Mouse (Mus musculus) liver, embryonic 15.5 days (tissue): ENCODE measurements around the gene Raly. TPM values are rescaled to one million over a fixed set of nuclear protein-coding genes. Genes with fewer than 3 reads are reported as not detected.
"Not testable (repeated sequence)": the region's sequence is repeated elsewhere in the genome, so short reads cannot be mapped to it uniquely, and the experiment has no call there.

Source experiments
- ATAC-seq: fragments of 200-750 bp; cut with Nextera tagmentation; 2 replicates; pipeline ENCODE4 v1.8.0; 2017; ENCODE audit warnings: moderate number of reproducible peaks, mild to moderate bottlenecking, moderate library complexity; ENCODE audit not compliant: insufficient read depth
- H3K27ac ChIP-seq: fragments of 300-500 bp; sonication (generic); replicated peaks from 2 replicates; pipeline ENCODE4 v1.5.1; 2015; ENCODE audit warnings: mild to moderate bottlenecking, inconsistent platforms
- H3K27me3 ChIP-seq: fragments of 300-500 bp; sonication (generic); 2 replicates; pipeline ENCODE4 v1.6.1; 2015; ENCODE audit warnings: mild to moderate bottlenecking, inconsistent platforms
- H3K36me3 ChIP-seq: fragments of 300-500 bp; sonication (generic); replicated peaks from 2 replicates; pipeline ENCODE4 v1.6.1; 2015; ENCODE audit warnings: moderate library complexity, mild to moderate bottlenecking, inconsistent platforms
- H3K4me1 ChIP-seq: fragments of 300-500 bp; sonication (generic); replicated peaks from 2 replicates; pipeline ENCODE4 v1.6.1; 2015; ENCODE audit warnings: inconsistent platforms
- H3K4me2 ChIP-seq: fragments of 300-500 bp; sonication (generic); 2 replicates; pipeline ENCODE4 v1.6.1; 2015; ENCODE audit warnings: moderate library complexity, mild to moderate bottlenecking, inconsistent platforms
- H3K4me3 ChIP-seq: fragments of 300-500 bp; sonication (generic); replicated peaks from 2 replicates; pipeline ENCODE4 v1.5.1; 2015; ENCODE audit warnings: mild to moderate bottlenecking, inconsistent platforms
- H3K9ac ChIP-seq: fragments of 300-500 bp; sonication (generic); 2 replicates; pipeline ENCODE4 v1.6.1; 2015; ENCODE audit warnings: moderate library complexity, mild to moderate bottlenecking, inconsistent platforms
- H3K9me3 ChIP-seq: fragments of 300-500 bp; sonication (generic); replicated peaks from 2 replicates; pipeline ENCODE4 v1.6.1; 2016; ENCODE audit warnings: inconsistent platforms
- WGBS: fragments of 180-500 bp; shearing (Covaris S2); methylation state at CpG from one replicate; pipeline ENCODE4 v1.1.7; 2015; ENCODE audit warnings: mixed read lengths; ENCODE audit not compliant: insufficient replicate concordance; 5-methylcytosine and 5-hydroxymethylcytosine counted together
- polyA plus RNA-seq: library from polyadenylated mRNA; unstranded; fragments of >200 nt; fragmentation: Nextera tagmentation; extraction: Ambion mirVana; gene quantifications from 2 replicates; pipeline ENCODE4 v1.2.1, GENCODE M21; 2015

Gene Raly
- polyA plus RNA-seq, 1 experiment from 2014 or later: 24.9 TPM

DNA sequence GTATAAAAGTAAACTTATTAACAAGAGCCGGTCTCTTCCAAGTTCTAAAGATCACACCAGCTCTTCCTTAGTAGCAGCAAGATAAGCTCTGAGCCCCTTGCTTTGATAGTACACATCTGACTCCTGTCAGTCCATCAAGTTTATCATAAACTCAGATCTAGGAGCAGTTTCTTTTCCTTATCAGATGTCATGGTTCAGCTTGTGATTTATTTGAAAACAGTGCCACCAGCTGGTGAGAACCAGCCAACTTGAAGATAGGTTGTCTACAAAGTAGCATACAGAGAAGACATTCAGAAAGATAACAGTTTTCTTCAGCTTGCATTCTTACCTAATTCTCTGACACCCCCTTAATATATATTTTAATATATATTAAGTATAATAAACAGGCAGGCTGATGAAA is 64.5 kb downstream of the Raly start:
- no peak for ATAC-seq
- H3K4me1 ChIP-seq: peaks cover 8% of the 10 kb centered on the region; the same call in 1 of the 2 replicates
- no peak overlapping the region for H3K4me2 ChIP-seq
- H3K9ac ChIP-seq: no peak overlapping the region
- WGBS: 86% methylated on average over 1 of the region's 1 CpGs
- H3K27ac ChIP-seq: no peak overlapping the region
- H3K4me3 ChIP-seq: no peak overlapping the region
- H3K9me3 ChIP-seq: no peaks in the 10 kb centered on the region
- H3K27me3 ChIP-seq: no peaks in the 10 kb centered on the region
- peaks cover 45% of the 10 kb centered on the region for H3K36me3 ChIP-seq

DNA sequence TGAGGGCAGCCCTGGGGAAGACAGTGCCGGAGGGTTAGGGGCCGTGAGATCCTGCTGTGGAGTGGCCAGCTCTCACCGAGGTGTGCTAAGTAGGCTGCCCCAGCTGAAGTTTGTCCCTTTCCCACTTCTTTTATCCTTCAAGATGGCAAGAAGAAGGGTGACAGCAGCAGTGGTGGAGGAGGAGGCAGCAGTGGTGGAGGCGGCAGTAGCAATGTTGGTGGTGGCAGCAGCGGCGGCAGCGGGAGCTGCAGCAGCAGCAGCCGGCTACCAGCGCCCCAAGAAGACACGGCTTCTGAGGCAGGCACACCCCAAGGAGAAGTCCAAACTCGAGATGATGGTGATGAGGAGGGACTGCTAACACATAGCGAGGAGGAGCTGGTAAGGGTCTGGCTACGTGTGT is 72.8 kb downstream of the Raly start:
- H3K4me2 ChIP-seq: no peak overlapping the region
- 92% methylated on average over 13 of the region's 13 CpGs for WGBS
- H3K36me3 ChIP-seq: peaks cover 98% of the 10 kb centered on the region
- no peaks in the 10 kb centered on the region for H3K27me3 ChIP-seq
- H3K4me1 ChIP-seq: 0 out of 2 replicates have a peak, but pooled peaks cover 6% of the 10 kb centered on the region
- H3K9me3 ChIP-seq: no peaks in the 10 kb centered on the region
- H3K27ac ChIP-seq: no peak overlapping the region
- H3K9ac ChIP-seq: no peak overlapping the region
- ATAC-seq: no peak
- H3K4me3 ChIP-seq: no peak overlapping the region

DNA sequence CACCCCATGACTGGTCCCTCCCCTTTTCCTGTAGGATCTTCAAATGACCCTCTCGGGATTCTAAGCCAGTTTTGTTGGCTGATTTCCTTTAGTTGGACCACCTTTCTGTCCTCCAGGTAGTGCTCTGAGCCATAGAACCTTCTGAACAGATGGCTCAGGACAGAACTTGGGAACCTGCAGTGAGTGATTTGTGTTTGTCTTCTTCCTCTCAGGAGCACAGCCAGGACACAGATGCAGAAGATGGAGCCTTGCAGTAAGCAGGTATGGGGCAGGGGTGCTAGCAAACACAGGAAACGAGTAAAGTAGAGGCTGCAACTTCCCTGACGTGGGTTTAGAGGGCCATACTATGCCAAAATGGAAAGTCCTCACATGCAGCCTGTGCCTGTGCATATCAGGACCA is 74.8 kb downstream of the Raly start:
- H3K9ac ChIP-seq: no peak overlapping the region
- H3K4me1 ChIP-seq: 0 out of 2 replicates have a peak, but pooled peaks cover 6% of the 10 kb centered on the region
- H3K27ac ChIP-seq: no peak overlapping the region
- WGBS: 74% methylated on average over 3 of the region's 3 CpGs
- no peaks in the 10 kb centered on the region for H3K9me3 ChIP-seq
- H3K4me3 ChIP-seq: no peak overlapping the region
- H3K4me2 ChIP-seq: no peak overlapping the region
- ATAC-seq: no peak
- H3K27me3 ChIP-seq: no peaks in the 10 kb centered on the region
- H3K36me3 ChIP-seq: peaks cover 100% of the 10 kb centered on the region

DNA sequence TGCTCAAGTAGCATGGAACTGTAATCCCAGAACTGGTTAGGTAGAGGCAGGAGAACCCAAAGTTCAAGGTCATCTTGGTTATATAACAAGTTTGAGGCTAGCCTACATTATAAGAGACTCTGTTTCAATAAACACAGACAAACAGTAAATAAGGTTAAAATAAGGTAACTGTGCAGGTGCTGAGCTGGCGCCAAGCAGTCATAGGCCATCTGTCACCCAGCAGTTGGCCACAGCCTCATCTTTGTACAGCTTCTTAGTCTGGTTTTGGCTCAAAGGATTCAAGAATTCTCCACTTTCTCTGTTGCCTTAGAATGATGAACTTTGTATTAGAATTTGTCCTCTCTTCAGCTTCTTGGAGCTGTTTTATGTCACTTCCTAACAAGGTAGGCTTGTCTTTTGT is 77.2 kb downstream of the Raly start:
- 96% methylated on average over 1 of the region's 1 CpGs for WGBS
- Histone ChIP-seq H3K36me3 (peaks cover 97% of the 10 kb centered on the region), H3K9me3 (no peaks in the 10 kb centered on the region), H3K4me2 (no peak overlapping the region), H3K9ac (no peak overlapping the region), H3K27ac (no peak overlapping the region), H3K4me1 (0 out of 2 replicates have a peak, but pooled peaks cover 6% of the 10 kb centered on the region), H3K4me3 (no peak overlapping the region), H3K27me3 (no peaks in the 10 kb centered on the region)
- ATAC-seq: no peak

DNA sequence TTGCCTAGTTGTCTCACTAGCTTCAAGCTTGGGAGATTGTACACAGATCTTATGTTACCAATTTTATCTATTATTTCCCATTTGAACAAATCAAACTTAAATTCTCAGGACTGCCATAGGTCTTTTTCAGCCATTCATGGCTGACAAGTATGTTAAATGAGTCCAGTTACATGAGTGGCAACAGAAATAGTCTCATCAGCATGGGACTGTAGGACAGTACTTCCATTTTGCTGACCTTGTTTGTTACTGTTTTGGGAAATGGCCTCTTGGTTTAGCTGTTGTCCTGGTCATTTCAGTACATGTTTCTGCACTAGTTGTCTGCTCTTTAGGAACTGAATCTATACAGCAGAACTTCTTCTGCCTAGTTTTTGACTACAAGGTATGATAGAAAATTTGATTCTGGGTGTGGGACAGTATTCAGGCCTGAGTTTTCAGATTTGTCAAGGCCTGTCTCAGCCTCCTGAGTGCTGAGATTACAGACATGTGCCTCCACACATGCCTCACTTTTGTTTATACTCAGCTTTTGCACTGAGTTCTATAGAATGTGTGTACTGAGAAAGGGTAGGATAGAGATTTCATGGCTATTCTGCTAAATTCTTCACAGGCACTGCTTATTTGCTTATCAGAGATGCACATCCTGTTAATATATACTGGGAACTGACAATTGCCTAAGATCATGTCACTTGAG is 79.2 kb downstream of the Raly start:
- Histone ChIP-seq H3K27me3 (no peaks in the 10 kb centered on the region), H3K9ac (no peak overlapping the region), H3K27ac (no peak overlapping the region), H3K4me1 (0 out of 2 replicates have a peak, but pooled peaks cover 6% of the 10 kb centered on the region), H3K36me3 (peaks cover 92% of the 10 kb centered on the region), H3K4me2 (no peak overlapping the region), H3K4me3 (no peak overlapping the region), H3K9me3 (no peaks in the 10 kb centered on the region)
- ATAC-seq: no peak

DNA sequence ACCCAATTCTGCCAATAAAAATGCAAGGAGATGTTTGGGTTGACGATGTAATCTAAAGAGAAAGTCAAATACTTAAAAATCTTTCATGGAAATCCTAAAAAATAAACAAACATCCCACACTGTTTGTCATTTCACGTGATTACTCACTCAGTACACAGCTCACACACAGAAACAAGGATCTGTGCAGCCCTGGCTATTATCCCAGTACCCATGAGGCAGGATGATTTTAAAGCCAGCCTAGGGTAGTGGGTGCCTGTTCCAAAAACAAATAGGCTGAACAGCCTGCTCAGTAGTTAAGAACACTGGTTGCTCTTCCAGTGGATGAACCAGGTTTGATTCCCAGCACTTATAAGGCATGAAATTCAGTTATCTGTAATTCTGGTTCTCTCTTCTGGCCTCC is 85.7 kb downstream of the Raly start:
- no peak overlapping the region for H3K9ac ChIP-seq
- ATAC-seq: no peak
- H3K36me3 ChIP-seq: peaks cover 77% of the 10 kb centered on the region
- H3K27me3 ChIP-seq: no peaks in the 10 kb centered on the region
- H3K4me1 ChIP-seq: no peaks in the 10 kb centered on the region
- no peak overlapping the region for H3K4me2 ChIP-seq
- no peak overlapping the region for H3K4me3 ChIP-seq
- no peaks in the 10 kb centered on the region for H3K9me3 ChIP-seq
- 75% methylated on average over 2 of the region's 2 CpGs for WGBS
- no peak overlapping the region for H3K27ac ChIP-seq

DNA sequence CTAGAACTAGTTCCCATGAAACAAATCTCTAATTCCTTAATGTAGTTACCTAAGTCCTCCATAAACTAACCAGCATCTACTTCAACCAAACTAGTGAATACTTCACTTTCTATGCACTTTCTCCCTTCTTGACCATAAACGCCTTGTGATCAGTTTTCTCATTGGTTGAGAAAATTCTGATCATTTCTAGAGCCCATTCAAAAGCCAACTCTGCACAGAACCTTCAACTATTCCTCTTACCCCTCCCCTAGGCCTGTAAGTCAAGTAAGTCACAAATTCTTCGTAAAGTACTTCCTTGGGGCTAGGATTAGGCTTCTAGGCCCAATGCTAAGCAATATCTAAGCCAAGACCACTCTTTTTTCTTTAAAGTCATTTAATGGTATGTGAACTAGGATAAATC is 100.7 kb downstream of the Raly start:
- peak overlapping the region; percentile 93 for H3K9ac ChIP-seq
- peaks cover 4% of the 10 kb centered on the region; the same call in 1 of the 2 replicates for H3K27me3 ChIP-seq
- peaks cover 26% of the 10 kb centered on the region for H3K4me1 ChIP-seq
- no peak for ATAC-seq
- no peaks in the 10 kb centered on the region for H3K9me3 ChIP-seq
- H3K4me3 ChIP-seq: peak overlapping the region; percentile 89
- H3K27ac ChIP-seq: peak overlapping the region; percentile 93; the same call in 1 of the 2 replicates
- H3K4me2 ChIP-seq: peak overlapping the region; percentile 70
- peaks cover 21% of the 10 kb centered on the region for H3K36me3 ChIP-seq
- 3% methylated on average over 2 of the region's 2 CpGs for WGBS

DNA sequence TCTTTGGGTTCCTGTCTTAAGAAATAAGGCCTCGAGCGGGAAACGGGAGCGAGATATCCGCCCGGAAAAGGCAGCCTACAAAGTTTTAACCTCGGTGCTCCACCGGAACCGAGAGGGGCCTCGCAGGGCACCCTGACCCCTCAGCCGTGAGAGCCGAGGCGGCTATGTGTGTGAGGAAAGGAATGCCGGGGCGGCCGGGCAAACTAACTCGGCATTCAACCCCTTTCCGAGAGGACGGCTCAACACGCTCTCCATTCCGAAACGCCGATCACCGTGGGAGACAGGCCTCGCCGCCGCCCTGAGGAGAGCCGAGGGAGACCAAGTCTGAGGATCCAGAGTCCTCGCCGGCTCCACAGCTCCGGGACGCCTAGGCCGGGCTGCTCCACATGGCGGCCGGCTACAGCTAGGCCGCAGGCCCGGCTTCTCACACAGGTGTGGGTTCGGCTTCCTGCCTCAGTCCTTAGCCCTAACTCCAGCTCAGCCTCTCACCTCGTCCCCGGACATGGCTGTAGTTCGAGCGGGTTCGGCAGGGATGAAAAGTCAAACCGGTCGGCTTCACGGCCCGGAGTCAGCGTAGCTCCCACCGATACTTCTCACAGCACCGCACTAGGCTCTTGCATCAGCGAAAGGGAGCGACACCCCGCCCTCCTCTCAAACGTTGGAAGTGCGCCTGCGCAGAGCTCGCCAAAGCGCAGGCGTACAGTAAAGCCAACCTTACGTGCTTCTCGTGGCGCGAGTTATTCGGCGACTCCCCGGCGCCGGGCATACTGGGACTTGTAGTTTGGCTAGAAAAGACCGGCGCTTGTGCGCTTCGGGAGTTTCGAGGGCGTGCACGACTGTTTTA is 101.5 kb downstream of the Raly start, which contains the start of gene Eif2s2:
Eif2s2 (minus strand) TSS at position 735 of the 844 bp plus-strand sequence.
- peak within 1 kb of the TSS; percentile 93 for H3K9ac ChIP-seq
- no peaks in the 10 kb centered on the region for H3K9me3 ChIP-seq
- H3K4me2 ChIP-seq: peak within 1 kb of the TSS; percentile 85
- H3K4me1 ChIP-seq: peaks cover 26% of the 10 kb centered on the region
- H3K27ac ChIP-seq: peak within 1 kb of the TSS; percentile 93
- H3K4me3 ChIP-seq: peak within 1 kb of the TSS; percentile 89
- peaks cover 14% of the 10 kb centered on the region for H3K36me3 ChIP-seq
- WGBS: under 1% methylated on average over 75 of the region's 75 CpGs
- ATAC-seq: peak; percentile 97
- peaks cover 4% of the 10 kb centered on the region; the same call in 1 of the 2 replicates for H3K27me3 ChIP-seq

DNA sequence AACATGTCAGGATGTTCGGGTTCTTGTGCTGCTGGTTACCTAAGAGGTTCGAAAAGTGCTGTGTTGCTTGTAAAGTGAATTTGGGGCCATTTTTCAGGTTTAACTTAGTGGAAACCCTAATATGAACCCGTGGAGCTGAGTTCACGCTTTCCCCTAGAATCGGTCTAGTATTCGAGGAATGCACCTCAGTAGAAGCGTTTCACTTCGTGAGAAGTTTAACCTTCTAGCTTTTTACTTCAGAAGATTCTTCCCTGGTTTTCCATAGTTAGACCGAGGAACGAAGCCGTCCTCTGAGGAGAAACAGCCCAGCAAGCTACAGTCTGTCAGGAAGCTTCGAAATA is 102.1 kb downstream of the Raly start:
- ATAC-seq: no peak
- Histone ChIP-seq H3K9me3 (no peaks in the 10 kb centered on the region), H3K36me3 (peaks cover 11% of the 10 kb centered on the region), H3K4me1 (peaks cover 26% of the 10 kb centered on the region), H3K27ac (peak overlapping the region; percentile 29), H3K4me2 (peak overlapping the region; percentile 85), H3K4me3 (peak overlapping the region; percentile 89), H3K27me3 (peaks cover 4% of the 10 kb centered on the region; the same call in 1 of the 2 replicates), H3K9ac (peak overlapping the region; percentile 93)
- WGBS: 8% methylated on average over 12 of the region's 12 CpGs

DNA sequence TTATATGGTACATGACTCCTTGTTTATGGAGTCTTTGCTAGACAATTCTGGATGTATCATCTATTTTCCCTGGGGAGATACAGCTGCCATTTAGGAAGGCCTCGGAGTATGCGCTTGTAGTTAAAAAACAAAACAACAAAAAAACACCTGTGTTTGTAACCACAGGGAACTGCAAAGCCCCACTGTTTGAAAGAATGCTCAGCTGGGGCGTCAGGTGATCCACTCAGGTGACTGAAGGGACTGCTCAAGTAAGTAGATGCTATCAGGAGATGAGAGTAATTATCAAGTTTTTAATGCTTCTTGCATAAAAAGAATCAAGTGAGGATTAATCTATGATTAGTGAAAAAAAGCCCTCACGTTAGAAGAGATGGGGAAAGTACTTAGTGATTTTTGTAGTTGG is 102.7 kb downstream of the Raly start:
- Histone ChIP-seq H3K27ac (no peak overlapping the region), H3K36me3 (peaks cover 6% of the 10 kb centered on the region; the same call in 1 of the 2 replicates), H3K9ac (no peak overlapping the region), H3K9me3 (no peaks in the 10 kb centered on the region), H3K4me3 (no peak overlapping the region), H3K4me2 (peak overlapping the region; percentile 85), H3K4me1 (peaks cover 26% of the 10 kb centered on the region), H3K27me3 (peaks cover 4% of the 10 kb centered on the region; the same call in 1 of the 2 replicates)
- 70% methylated on average over 4 of the region's 4 CpGs for WGBS
- no peak for ATAC-seq

DNA sequence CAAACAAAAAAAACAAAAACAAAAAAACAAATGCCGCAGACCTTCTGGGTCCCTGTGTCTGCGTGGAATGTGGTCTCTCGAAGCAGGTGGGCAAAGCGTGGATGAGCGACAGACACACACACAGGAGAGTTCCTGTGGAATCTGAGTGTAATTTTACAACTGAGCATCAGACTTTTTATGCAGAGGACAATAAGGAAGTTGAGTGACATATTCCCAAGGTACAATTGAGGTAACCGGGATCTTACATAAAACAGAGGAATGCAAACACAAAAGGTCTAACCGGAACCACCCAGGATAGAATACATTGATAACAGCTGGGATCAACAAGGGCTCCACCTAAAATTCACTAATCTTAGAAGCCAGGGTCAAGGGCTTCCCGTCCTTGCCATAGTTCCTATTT is 108.1 kb downstream of the Raly start:
- WGBS: 71% methylated on average over 8 of the region's 8 CpGs
- not testable (repeated sequence) for H3K4me3 ChIP-seq, H3K27ac ChIP-seq, H3K4me2 ChIP-seq, H3K9ac ChIP-seq, H3K36me3 ChIP-seq, H3K4me1 ChIP-seq, ATAC-seq, H3K9me3 ChIP-seq
- peaks cover 15% of the 10 kb centered on the region; the same call in 1 of the 2 replicates for H3K27me3 ChIP-seq
